Mouse (Mus musculus) liver, adult (tissue): ENCODE results near the gene Atp1a4.

Experiments
- GATA4 ChIP-seq: IDR thresholded peaks from 2 replicates; pipeline ENCODE4 v1.6.1; 2014; ENCODE audit warnings: mild to moderate bottlenecking, low read length; ENCODE audit not compliant: insufficient replicate concordance

Atp1a4 gene

DNA sequence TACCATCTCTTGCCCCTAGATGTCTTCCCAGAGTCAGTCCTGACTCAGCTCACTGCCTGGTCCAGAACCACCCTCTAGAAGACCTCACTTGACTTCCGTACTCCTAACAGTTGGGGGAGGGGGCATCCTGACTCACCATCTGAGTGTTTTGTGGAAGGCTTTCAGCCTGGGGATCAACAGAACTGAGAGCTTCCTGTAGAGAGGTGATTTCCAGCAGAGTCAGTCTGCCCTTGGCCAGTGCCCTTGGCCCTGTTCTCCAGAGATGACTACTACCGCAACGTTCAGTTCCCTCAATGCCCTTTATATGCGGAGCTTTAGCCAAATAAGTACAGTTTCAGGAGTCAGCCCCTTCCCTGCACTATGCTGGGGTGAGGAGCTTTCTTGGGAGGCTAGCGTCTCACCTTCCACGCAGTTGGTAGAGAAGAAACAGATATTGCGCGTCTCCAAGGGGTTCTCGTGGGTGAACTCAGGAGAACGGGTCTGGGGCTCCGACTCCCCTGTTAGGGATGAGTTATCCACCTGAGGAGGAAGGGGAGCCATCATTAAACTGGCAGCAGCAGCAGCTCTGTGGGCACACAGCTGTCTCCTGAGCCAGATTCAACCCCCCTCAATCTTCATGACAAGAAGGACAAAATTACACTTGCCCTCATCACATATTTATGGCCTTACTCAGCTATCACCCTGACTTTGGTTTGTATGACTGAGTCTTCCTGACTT, 30.8 kb upstream of the Atp1a4 start:
- no peak for TF ChIP-seq GATA4

DNA sequence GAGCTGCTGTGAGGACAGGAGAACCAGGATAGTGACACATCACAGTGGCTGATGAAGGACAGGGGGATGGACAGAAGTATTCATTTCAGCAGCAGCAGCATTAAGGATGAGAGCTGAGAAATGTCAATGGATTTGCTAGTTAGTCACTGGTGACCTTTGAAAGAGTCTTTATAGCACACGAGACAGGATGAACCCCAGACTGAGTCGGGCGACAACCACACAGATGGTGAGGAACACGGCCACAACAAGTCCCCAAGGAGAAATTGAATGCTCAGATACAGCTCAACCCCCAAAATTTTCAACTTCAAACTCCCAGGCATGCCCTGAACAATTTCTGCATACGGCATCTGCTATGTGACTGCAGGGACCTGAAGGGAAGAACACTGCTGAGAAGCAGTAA, 28.5 kb upstream of the Atp1a4 start:
- no peak for TF ChIP-seq GATA4

DNA sequence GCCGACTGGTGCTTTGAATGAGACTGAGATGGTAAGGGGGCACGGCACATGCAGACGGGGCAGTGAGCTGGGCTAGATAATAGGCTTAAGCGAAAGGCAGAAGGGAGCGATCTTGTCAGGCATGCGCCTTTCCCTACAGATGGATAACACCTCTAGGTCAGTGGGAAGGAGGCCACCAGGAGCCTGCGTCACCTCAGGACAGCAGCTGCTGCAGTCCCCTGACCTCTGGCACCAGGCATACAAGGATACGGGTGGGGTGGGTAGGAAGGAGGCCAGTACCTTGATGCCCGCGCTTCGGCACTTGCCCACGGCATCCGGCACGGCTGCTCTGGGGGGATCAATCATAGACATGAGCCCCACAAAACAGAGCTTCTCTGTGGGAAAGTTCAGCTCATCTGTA, 26.0 kb upstream of the Atp1a4 start:
- TF ChIP-seq GATA4: no peak

DNA sequence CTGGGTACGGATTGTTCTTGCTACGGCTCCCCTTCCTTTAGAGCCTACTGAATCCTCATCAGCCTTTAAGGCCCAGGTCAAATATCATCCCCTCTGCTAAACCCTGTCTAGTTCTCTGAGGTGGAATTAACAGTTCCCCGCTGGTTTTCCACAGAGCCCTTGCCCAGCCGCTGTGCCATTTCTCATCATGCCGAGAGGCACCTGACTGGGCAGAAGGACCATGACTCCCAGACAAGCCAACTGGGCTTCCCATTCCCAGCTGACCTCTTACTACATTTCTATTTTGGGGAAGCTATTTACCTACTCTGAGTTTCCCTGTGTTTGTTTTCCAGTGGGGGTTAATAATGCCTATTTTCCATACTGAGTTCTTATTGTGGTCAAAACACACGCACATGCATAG, 24.9 kb upstream of the Atp1a4 start:
- no peak for TF ChIP-seq GATA4

- no peak for TF ChIP-seq GATA4
These were observed 23.5 kb upstream of the Atp1a4 start for GRCm38 (mm10) chr1:172281522-172282254.

DNA sequence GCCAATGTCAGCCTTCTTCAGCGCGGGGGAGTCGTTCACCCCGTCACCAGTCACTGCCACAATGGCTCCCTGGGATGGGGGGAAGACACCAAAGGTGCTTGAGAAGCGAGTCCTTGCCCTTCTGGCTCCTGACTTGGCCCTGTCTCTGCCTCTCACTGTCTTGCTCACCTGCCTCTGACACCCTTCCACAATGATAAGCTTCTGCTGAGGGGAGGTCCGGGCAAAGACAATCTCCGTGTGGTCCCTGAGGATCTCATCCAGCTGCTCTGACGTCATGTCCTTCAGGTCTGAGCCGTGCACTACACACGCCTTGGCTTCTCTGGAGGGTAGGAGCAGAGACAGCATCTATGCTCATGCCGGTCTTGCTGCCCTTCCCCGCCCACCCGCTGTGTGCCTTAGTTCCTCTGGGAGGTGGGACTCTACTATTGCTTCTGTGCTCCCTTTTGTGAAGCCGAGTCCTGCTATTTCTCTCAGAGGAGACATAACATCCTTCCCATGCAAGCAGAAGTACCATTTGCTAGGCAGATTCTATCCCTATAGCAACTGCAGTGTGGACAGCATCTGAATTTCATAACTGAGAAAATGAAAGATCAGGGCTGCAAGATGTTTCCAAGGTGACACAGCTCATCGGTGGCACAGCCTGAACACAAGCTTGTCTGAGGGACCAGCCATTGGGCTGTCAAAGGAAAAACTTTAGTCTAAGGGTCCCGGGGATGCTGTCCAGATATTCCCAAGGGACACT, 21.7 kb upstream of the Atp1a4 start:
- no peak for TF ChIP-seq GATA4

DNA sequence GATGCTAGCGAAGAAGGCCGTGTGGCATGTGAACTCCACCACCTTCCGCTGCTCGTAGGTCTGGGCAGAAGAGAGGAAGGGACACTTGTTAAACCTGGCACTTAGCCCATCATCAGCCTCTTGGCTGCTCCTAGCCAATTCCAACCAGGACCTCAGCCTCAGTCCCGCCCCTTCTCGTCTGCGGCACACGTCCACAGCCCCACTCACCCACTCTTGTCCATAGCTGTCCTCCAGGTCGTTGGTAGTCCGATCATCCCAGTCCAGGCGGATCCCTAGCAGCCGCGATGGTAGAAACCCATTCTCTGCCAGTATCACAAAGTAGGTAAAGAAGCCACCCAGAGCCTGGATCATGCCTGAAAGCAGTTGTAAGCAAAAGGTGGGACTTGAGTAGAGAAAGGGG, 20.1 kb upstream of the Atp1a4 start:
- no peak for TF ChIP-seq GATA4

DNA sequence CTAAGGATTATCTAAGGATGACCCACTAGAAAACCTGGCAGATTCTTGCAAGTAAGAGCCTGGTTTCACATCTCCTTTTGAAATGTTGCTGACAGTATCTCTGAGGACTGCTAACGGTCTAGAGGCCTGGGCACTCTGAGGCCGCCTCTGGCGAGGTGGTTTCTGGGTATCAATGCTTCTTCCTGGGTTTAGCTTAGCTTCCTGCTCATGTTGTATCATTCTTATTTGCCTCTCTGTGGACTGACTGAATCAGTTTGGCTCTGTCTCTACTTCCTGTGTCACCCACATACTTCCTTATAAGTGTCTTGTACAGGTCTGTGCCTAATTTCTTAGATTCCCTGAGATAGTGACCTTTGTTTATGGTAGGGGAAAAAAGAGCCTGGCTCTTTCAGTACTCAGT, 19.0 kb upstream of the Atp1a4 start:
- TF ChIP-seq GATA4: no peak

- no peak for TF ChIP-seq GATA4
These were observed 16.3 kb upstream of the Atp1a4 start for GRCm38 (mm10) chr1:172274547-172274946.

DNA sequence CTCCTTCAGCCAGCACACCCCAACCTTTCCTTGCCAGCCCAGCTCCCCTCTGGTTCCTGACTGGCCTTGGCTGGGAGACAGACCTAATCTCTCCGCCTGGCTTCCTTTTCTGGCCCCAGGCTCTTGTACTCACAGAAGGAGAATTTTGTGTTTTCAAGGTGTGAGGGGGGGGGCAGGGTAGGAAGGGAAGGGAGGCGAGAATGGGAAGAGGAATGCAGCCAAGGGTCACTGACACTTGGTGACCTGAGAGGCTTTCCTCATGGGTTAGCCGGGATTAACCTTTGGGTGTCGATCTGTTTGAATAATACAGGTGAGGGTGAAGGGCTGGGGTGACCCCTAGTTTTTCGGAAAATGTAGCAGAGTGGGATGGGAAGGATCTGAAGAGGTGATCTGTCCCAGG, 15.9 kb upstream of the Atp1a4 start:
- no peak for TF ChIP-seq GATA4

DNA sequence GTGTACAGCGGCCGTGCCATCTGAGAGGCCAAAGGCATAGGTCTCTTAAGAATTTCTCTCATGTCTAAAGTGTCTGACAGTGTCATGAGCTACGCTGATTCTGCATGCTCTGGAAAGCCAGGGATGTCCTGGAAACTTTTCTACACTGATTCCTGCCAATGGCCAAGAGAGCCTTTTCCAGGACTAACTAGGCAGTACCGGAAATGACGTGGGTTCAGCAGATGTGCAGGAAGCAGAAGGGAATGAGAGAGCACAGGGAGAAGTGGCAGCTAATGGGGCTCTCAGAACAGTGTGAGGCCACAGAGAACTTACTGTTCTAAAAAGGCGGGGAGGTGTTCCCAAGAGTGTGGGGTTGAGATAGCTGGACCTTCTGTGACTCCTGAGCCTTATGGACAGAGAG, 15.2 kb upstream of the Atp1a4 start:
- TF ChIP-seq GATA4: no peak

DNA sequence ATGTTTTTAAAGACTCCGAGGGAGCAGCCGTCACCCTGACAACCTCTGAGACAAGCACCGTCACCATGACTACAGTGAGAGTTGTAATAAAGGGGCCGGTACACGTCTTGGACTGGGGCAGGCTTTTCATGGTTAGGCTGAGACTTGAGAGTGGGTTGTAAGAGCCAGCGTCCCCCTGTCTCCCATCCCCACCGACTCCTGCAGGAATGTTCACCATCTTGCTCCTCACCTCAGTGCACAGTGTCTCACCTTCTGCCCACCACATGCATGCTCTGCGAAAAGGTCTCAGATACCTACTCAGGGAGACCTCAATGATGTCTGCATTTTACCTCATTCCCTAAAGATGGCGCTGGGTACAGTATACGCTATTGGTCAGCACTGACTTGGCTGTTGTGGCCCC, 13.6 kb upstream of the Atp1a4 start:
- TF ChIP-seq GATA4: no peak

GRCm38 (mm10) chr1:172271208-172271607, 13.0 kb upstream of the Atp1a4 start:
- TF ChIP-seq GATA4: no peak

DNA sequence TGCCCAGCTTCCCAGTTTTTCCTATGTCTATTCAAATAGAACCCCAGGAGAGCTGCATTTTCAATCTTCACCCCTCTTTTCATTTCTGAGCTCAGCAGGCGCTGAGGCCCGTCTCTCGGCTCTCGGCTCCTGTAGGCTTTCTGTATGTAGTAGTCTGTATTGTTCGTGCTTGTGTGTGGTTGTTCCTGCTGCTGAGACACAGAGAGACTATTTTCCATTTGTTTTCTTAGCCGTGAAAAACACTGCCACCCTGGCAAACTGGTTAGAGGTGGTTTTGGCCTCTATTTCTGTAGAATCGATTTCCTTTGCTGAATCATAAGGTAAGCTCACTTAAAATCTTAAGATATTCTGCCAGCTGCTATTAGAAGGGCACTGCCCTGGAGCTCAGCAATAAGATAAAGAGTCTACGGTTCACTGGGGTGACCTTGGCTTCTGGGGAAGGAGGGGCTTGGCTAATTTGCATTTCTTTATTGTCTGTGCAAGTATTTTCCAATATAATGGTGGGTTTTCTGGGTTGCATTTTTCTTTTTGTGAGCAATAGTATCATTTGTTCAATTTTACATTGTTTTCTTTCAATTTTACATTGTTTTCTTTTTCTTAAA, 3.4 kb upstream of the Atp1a4 start, which contains the start of gene Igsf8:
Gene Igsf8 (plus strand): TSS at position 165 of the 602 bp plus-strand sequence.
- TF ChIP-seq GATA4: no peak

DNA sequence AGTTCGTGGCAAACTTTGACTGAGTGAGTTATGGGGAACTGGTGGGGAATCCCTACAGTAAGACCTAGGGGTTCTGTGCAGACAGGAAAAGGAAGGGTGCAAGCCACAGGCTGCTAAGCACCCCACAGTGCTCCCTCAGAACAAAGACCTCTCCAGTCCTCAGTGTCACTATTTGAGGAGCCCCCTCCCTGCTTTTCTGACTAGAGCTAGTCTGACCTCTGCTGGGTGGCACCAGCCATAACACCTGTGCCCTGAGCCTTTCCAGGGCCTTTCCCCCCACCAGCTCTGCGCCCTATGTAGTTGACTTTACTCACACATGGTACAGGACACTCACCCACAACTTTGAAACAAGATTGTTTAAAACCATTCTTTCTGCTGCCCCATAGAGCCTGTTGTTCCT, 10.5 kb downstream of the Atp1a4 start:
- no peak for TF ChIP-seq GATA4
